Mouse (Mus musculus): Measurements from ENCODE around the gene Kbtbd3. TPM values are rescaled to one million over a fixed set of nuclear protein-coding genes. Genes with fewer than 3 reads are reported as not detected.

Gene Kbtbd3
- polyA plus RNA-seq, 1 experiment: 0.38 TPM

DNA sequence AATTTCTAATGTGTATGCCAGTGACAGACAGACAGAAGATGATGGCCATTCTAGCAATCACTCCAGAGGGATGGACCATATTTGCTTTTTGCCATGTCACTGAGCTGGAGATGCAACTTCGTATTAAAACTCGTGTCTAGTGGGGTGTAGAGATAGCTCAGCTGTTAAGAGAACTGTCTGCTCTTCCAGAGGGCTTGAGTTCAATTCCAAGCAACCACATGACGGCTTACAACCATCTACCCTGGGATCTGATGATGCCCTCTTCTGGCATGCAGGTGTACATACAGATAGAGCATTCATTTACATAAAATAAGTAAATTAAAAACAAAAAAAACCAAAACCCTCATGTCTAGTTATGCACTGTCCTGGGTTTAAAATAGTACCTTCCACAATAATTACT, 1.5 kb downstream of the Kbtbd3 start:
- Histone ChIP-seq H3K4me1 (ENCODE audit: control insufficient read depth, insufficient read depth, low read length) (peaks cover 5% of the 10 kb centered on the region; the same call in 1 of the 2 replicates), H3K4me3 (replicated peaks; ENCODE audit: extremely low read depth, low read depth, low read length) (no peak overlapping the region)
- DNase-seq: no peak
- no peak for TF ChIP-seq POLR2A (IDR thresholded peaks at IDR 0.05; ENCODE audit: borderline replicate concordance, extremely low read depth, low read depth, low read length)
- TF ChIP-seq CTCF (IDR thresholded peaks at IDR 0.05; ENCODE audit: insufficient read depth, low read length): no peak
- WGBS: 79% methylated on average over 3 of the region's 3 CpGs

DNA sequence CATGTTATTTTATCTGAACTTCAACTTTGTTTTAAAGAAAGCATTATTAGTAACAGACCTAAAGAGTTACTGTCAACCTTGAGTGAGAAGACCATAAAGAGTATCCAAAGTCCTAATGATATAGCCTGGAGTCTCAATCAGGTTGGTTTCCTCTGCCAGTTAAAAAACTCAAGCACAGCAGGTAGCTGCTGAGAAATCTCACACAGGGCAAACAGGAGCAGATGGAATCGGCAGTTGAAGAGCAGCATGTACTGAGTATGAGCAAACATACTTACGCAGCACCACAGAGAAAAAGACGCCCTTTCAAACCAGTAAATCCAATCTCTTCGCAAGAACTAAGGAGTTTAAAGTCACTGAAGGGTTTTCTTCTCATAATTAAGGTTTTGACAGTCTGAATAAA, 4.3 kb downstream of the Kbtbd3 start:
- 70% methylated on average over 4 of the region's 4 CpGs for WGBS
- TF ChIP-seq CTCF (IDR thresholded peaks at IDR 0.05; ENCODE audit: insufficient read depth, low read length): no peak
- no peak for TF ChIP-seq POLR2A (IDR thresholded peaks at IDR 0.05; ENCODE audit: borderline replicate concordance, extremely low read depth, low read depth, low read length)
- no peak for DNase-seq

DNA sequence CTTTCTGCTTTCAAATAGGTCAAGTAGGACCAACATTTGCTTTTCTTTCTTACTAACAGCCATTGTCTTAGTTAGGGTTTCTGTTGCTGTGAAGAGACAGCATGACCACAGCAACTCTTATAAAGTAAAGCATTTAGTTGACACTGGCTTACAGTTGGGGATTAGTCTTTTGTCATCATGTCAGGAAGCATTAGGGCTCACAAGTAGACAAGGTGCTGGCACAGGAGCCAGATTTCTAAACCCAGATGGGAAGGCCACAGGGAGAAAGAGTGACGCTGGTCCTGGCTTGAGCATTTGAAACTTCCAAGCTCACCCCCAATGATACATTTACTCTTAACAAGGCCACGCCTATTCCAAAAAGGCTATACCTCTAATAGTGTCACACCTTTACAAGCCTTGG, 6.1 kb downstream of the Kbtbd3 start:
- Histone ChIP-seq H3K4me3 (replicated peaks; ENCODE audit: extremely low read depth, low read depth, low read length) (no peak overlapping the region), H3K4me1 (ENCODE audit: control insufficient read depth, insufficient read depth, low read length) (peaks cover under 1% of the 10 kb centered on the region; the same call in 1 of the 2 replicates)
- TF ChIP-seq POLR2A (IDR thresholded peaks at IDR 0.05; ENCODE audit: borderline replicate concordance, extremely low read depth, low read depth, low read length): no peak
- WGBS: 82% methylated on average over 2 of the region's 2 CpGs
- DNase-seq: no peak

More for the DNA sequence above, 4.3 kb downstream of the Kbtbd3 start:
- Histone ChIP-seq H3K4me1 (ENCODE audit: control insufficient read depth, insufficient read depth, low read length) (peaks cover 2% of the 10 kb centered on the region; the same call in 1 of the 2 replicates), H3K4me3 (replicated peaks; ENCODE audit: extremely low read depth, low read depth, low read length) (no peak overlapping the region)

DNA sequence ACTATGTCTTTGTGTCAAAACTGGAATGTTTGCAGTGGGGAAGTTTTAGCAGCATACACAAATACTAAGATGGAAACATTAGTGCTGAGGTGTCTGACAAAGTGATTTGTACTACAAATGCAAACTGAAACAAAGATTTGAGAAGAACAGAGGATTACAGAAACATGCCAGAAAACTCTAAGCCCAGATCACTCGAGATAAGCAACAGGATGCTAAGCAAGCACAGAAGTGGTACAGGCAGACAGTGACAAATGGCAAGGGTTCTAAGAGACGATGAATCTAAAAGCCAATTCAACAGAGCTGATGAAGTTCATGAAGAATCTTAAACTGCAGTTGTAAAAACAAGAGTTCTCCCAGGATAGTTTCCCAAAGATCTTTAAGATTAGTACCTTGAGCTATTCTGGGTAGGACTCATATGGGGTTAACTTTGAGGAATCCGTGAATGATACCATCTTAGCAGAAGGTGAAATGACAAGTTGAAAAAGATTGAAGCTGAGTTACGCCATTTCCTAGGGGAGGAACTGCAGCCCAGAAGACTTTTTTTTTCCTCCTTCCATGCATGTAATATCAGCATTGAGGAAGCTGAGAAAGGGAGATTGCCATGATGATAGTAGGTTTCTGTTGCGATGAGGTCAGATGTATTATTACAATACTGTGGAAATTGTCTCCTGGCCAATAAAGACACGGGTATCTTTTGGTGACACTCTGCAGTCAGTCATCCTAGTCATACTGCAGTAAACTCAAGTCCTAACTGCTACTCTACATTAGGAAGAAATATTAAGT, 9.5 kb downstream of the Kbtbd3 start:
- WGBS: 61% methylated on average over 6 of the region's 6 CpGs
- Histone ChIP-seq H3K4me3 (replicated peaks; ENCODE audit: extremely low read depth, low read depth, low read length) (no peak overlapping the region), H3K4me1 (ENCODE audit: control insufficient read depth, insufficient read depth, low read length) (no peaks in the 10 kb centered on the region)
- TF ChIP-seq POLR2A (IDR thresholded peaks at IDR 0.05; ENCODE audit: borderline replicate concordance, extremely low read depth, low read depth, low read length) (no peak), CTCF (IDR thresholded peaks at IDR 0.05; ENCODE audit: insufficient read depth, low read length) (no peak)
- DNase-seq: no peak

DNA sequence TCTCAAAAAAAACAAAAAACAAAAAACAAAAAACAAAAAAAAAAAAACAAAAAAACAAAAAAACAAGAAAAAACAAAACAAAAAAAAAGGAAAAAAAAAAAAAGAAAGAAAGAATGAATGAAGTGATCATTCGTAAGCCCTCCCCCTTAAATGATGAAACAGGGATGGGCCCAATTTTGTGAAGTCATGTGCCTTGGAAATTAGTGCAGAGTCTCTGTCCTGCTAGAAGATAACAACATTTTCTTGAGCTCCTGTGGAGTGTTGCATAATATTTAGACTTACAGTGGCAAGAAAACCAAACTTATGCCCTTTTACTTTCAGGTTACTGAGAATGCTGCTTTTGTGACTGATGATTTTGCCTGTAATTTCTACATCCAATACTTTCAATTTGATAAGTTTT, 43.5 kb downstream of the Kbtbd3 start:
- 80% methylated on average over 1 of the region's 1 CpGs for whole genome bisulfite sequencing
- Histone ChIP-seq H3K4me1 (ENCODE audit: control insufficient read depth, insufficient read depth, low read length) (no peaks in the 10 kb centered on the region), H3K4me3 (replicated peaks; ENCODE audit: extremely low read depth, low read depth, low read length) (no peak overlapping the region)
- TF ChIP-seq POLR2A (IDR thresholded peaks at IDR 0.05; ENCODE audit: borderline replicate concordance, extremely low read depth, low read depth, low read length) (no peak), CTCF (IDR thresholded peaks at IDR 0.05; ENCODE audit: insufficient read depth, low read length) (no peak)
- no peak for DNase-seq

DNA sequence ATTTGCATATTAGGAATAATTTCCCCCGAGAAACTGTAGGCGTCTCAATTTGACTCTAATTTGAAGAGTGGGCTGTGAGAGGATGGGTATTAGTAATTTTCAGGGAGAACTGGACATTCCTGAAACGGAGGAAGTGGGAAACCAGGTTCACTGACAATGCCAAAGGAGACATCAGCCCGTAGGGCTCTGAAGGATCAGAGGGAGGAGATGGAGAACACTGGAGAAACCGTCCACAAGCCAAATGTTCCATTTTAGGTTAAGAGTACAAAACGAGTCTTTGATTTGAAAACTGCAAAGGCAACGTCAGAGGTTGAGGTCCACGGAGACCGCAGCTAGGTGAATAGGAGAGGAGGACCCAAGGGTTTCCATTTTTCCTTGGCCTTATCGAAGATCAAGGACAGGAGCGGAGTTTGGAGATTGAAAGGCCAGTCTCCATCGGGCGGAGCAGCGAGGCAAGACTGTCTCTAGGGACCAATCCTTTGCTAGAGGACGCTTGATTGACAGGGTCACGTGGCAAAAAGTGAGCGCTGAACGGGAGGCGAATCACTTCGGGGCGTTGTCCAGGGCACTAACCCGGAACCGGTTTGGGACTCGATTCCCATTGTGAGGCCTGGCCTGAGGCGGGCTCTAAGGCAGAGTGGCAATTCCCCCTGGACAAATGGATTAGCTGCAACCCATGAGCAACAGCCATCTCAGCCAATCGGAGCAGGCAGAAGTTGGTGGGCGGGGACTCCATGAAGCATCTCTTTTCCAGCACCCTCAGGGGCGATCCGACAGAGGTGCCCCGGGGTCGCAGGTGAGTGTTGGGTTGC, 66.4 kb downstream of the Kbtbd3 start, which contains the start of gene Msantd4:
Gene Msantd4, plus strand, starts transcription at position 735 of the 812 bp plus-strand sequence.
- peak; percentile 93 for DNase-seq
- WGBS: 2% methylated on average over 31 of the region's 31 CpGs
- TF ChIP-seq POLR2A (IDR thresholded peaks at IDR 0.05; ENCODE audit: borderline replicate concordance, extremely low read depth, low read depth, low read length) (peak; percentile 83; the same call in 1 of the 2 replicates), CTCF (IDR thresholded peaks at IDR 0.05; ENCODE audit: insufficient read depth, low read length) (no peak)
- Histone ChIP-seq H3K4me1 (ENCODE audit: control insufficient read depth, insufficient read depth, low read length) (no peaks in the 10 kb centered on the region; the same call in 1 of the 2 replicates), H3K4me3 (replicated peaks; ENCODE audit: extremely low read depth, low read depth, low read length) (peak within 1 kb of the TSS; percentile 80)

DNA sequence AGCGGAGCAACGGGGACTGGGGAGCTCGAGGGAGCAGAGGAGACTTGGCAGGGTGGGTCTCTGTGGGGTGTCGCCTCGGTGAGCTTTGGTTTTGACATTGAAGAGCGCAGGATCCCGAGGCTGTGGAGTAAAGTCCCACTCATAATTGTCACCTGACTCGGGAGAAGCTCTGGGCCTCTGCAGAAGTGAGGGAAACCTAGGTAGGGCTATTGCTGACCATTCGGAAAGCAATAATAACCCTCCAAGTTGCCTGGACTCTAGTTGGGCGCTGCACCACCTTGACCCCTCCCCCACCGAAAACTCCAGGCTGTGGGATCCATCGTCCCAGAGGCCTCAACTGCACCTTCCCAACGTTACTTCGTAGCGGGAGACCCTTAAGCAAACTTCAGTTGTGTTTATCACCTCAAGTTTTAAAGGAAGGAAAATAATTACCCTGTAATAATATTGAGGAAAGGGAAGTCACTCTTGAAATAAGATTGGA, 67.0 kb downstream of the Kbtbd3 start:
- H3K4me1 ChIP-seq (ENCODE audit: control insufficient read depth, insufficient read depth, low read length): no peaks in the 10 kb centered on the region; the same call in 1 of the 2 replicates
- no peak for DNase-seq
- 0% methylated on average over 15 of the region's 15 CpGs for WGBS
- H3K4me3 ChIP-seq (replicated peaks; ENCODE audit: extremely low read depth, low read depth, low read length): peak overlapping the region; percentile 80
- TF ChIP-seq POLR2A (IDR thresholded peaks at IDR 0.05; ENCODE audit: borderline replicate concordance, extremely low read depth, low read depth, low read length): peak; percentile 38; the same call in 1 of the 2 replicates
- no peak for TF ChIP-seq CTCF (IDR thresholded peaks at IDR 0.05; ENCODE audit: insufficient read depth, low read length)

Other genes with a start within 250 kb of the Kbtbd3 start
- gene Aasdhppt, start 362 bp upstream of the Kbtbd3 start, polyA plus RNA-seq (2012; rRNA removed): 1.8 and 2.3 TPM in 2 replicates
- 2.4 and 5.4 TPM in 2 replicates for gene Msantd4, start 66.7 kb downstream of the Kbtbd3 start, polyA plus RNA-seq (2012; rRNA removed)